Mouse (Mus musculus): ENCODE results near the gene Siah1a.

The Siah1a gene

DNA sequence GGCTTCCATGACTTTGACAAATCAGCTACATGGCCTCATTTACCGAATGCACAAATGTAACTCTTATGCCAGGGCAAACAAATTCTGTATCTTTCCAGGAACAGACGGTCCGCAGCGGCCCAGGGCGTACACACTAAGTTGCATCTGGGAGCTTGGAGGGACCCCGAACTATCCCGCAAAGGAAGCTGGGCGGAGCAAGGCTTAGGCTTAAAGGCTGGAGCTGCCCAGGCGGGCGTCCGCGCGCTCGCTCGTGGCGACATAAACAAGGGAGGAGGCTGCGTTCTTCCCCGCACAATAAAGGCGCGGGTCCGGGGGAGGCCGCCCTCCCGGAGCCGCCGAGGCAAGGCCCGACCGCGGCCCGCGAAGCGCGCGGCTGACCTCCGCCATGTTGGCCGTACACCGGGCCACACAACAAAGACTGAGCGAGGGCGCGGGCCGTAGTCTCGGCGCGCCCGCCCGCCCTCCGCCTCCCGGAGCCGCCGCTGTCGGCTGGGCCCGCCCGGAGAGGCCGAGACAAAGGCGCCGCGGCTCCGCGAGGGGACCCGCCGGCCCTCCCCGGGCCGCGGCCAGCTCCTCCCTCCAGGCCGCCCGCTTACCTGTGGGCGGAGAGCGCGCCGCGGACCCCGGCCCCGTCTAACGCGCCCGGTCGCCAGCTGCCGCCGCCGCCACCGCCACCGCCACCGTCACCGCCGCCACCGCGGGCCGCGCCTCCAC, at the start of gene Siah1a, which contains the start of gene Gm10638:
Siah1a (minus strand) TSS at position 714 of the 714 bp plus-strand sequence.
Gm10638 (plus strand) TSS at position 479 of the 714 bp plus-strand sequence.
- in situ Hi-C loops (cut with MboI; ENCODE audit: low pct_unique_long_range_greater_than_20kb in 1 of 2, low sequenced_read_pairs in 2 of 2, unreplicated experiment in 1 of 2): no loop called here

DNA sequence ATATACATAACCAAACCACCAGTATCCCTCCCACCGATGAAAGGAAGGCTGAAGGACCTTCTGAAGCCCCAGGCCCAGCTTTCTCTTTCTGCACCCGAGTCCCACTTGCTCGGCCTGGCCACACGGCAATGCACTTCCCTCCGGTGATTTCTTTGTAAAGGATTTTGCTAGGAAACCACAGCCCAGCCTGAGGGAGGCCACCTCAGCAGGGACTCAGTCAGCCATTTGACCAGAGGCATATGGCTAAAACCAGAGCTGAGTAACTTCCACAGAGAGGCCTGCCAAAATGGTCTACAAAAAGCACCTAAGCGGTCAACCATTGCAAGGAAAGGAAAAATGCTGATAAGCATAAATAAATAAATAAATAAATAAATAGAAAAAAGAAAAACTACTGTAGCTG, 49.0 kb upstream of the Siah1a start:
- in situ Hi-C loops (cut with MboI; ENCODE audit: low pct_unique_long_range_greater_than_20kb in 1 of 2, low sequenced_read_pairs in 2 of 2, unreplicated experiment in 1 of 2): no loop called here

DNA sequence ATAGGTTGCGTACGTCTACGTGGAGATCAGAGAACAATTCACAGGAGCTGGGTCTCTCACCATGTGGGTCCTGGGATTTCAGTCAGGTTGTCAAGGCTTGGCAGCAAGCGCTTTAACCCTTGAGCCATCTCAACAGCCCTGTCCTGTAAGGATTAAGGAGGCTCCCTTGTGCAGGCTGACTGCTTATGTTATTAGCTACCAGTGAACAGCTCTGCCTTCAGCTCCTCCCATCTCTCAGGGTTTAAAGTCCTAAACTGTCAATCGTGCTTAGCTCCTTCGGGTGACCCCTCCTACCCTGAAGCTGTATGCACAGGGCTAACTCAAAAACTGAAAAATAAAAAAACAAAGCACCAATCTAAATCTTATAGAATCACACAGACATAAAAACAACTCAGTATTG, 45.8 kb upstream of the Siah1a start:
- in situ Hi-C loops (cut with MboI; ENCODE audit: low pct_unique_long_range_greater_than_20kb in 1 of 2, low sequenced_read_pairs in 2 of 2, unreplicated experiment in 1 of 2): no loop called here

DNA sequence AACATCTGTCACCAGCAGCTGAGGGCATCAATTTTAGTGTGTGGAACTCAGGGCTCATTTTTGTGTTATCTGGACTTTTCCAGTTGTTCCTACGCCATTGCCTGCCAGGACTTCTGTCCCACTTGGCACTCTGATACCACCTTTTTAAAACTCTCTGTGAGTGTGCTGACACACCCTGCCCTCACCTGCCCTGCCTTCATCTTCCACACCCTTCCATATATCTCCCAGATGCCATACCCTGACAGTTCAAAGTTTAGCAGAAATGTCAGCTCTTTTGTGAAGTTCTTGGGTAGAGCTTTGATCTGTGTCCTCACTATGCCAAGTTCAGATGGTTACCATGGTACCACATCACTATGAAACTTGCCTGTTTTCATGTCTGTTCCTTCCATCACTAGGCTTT, 43.8 kb upstream of the Siah1a start:
- in situ Hi-C loops (cut with MboI; ENCODE audit: low pct_unique_long_range_greater_than_20kb in 1 of 2, low sequenced_read_pairs in 2 of 2, unreplicated experiment in 1 of 2): no loop called here

DNA sequence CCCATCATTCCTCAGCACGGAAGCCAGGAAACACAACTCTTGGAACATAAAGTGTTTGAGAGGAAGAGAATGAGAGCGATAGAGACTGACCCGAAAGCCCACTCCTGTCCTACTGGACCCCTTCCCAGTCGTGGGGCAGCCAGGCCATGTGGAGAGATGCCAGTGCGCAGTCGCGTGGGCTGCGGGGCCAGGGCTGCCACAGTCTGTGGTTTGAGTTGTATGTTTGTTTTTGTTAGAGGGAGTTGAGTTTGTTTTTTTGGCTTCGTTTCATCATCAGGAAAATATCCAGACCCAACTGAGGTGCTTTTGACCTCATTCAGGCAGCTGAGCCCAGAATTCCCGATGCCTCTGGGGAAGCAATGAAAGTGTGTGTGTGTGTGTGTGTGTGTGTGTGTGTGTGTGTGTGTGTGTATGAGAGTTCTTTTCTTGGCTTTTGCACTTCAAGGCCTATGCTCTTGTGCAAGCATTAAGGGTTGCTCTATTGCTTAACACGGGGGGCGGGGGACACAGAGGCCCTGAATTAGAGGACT, 42.2 kb upstream of the Siah1a start:
- in situ Hi-C loops (cut with MboI; ENCODE audit: low pct_unique_long_range_greater_than_20kb in 1 of 2, low sequenced_read_pairs in 2 of 2, unreplicated experiment in 1 of 2): no loop called here

DNA sequence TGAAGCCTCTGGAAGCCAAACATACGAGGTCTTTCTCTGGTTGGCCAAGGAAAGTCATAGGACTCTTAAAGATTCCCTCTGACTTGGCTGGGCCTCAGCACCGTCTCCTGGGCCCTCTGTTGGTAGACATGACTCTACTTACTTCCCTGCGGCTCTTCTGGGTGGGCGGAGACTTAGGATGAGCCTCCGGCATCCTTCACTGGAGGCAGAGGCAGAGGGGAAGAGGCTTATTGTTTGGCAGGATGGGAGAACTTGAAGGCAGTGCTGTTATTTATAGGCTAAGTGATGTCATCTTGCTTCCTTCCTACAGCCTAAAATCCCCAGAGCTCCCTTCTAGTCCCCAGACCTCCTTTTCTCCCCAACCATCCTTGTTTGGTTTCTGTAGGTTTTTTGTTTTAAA, 40.8 kb upstream of the Siah1a start:
- in situ Hi-C loops (cut with MboI; ENCODE audit: low pct_unique_long_range_greater_than_20kb in 1 of 2, low sequenced_read_pairs in 2 of 2, unreplicated experiment in 1 of 2): no loop called here

DNA sequence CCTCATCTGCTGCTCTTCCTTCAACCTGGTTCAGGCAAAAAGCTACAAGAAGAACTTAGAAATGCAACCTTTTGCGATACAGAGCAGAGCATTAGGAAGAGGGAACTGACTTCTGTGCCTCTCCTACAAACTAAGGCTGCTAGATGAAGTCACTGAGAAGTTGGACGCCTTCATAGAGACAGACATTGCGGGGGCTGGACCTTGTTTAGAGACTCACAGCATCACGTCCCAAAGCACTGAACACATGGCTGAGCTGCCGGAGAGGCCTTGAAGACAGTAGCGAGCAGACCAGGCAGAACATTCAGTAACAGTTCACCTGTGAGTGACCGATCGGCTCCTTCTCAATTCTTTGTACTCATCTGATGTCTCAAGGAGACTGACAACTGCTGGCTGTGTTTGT, 35.4 kb upstream of the Siah1a start:
- in situ Hi-C loops (cut with MboI; ENCODE audit: low pct_unique_long_range_greater_than_20kb in 1 of 2, low sequenced_read_pairs in 2 of 2, unreplicated experiment in 1 of 2): no loop called here

DNA sequence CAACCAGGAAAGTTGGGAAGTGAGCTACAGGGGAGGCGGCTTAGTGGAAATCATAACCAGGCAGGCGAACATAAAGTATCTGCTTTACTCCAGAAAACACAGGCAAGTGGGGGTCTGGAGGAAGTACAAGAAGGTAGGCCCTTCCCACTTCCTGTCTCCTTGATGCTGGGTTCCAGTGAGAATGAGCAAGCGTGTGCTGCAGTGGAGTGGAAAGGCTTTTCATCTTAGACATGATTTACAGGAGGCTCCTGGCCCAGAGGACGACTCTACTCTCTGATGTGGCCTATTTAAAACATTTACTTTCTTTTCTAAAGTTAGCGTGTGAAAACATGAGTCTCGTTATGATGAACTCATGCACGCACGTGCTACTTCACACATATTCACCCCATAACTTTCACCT, 33.5 kb upstream of the Siah1a start:
- in situ Hi-C loops (cut with MboI; ENCODE audit: low pct_unique_long_range_greater_than_20kb in 1 of 2, low sequenced_read_pairs in 2 of 2, unreplicated experiment in 1 of 2): no loop called here

DNA sequence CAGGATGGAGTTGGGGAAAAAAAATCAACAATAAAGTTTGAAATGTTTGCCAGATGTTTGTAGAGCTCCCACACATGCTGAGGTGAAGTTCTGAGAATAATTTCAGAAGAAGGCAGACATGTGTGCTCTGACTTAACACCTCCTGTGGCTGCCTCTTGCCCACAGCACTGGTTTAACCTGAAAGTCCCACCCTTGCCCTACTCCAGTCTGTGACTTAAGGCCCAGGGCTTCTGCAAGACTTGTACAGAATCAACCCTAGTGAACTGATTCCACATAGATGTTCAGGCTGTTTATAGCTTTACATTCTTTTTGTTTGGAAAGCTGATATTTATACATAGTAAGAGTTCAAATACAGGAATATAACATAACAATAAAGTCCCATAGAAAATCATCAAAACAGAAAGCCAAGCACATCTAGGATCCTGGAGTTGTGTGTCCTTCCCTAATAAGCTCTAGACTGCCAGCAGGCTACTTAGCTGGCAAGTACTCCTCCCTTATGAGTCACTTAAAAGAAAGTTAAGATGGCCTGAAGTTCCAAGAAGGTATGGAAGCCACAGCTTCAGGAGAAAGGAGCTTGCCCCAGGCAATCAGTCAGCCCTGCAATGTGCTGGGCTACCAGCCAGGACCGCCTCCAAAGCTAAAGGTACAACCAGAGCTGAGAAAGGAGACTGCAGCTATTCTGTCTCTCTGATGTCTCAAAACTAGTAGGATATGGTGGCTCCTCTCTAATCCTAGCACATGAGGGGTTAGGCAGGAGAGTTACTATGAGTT, 24.4 kb upstream of the Siah1a start:
- in situ Hi-C loops (cut with MboI; ENCODE audit: low pct_unique_long_range_greater_than_20kb in 1 of 2, low sequenced_read_pairs in 2 of 2, unreplicated experiment in 1 of 2): no loop called here

DNA sequence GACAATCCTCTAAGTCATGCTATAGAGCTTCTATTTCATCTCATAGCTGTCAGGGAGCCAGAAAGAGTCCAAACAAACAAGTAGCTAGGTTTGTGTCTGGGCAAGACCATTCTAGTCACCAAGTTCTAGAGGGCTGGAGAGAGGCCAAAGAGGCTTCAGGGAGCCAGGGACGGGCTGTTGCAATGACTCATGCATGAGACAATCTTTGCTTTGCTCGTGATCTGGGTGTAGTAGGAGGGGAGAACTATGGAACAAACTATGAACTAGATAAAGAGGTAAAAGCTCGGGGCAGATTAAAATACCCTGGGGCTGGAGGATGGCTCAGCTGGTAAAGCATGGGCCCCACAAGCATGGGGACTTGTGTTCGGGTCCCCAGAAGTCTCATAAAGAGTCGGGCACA, 22.8 kb upstream of the Siah1a start:
- in situ Hi-C loops (cut with MboI; ENCODE audit: low pct_unique_long_range_greater_than_20kb in 1 of 2, low sequenced_read_pairs in 2 of 2, unreplicated experiment in 1 of 2): no loop called here

DNA sequence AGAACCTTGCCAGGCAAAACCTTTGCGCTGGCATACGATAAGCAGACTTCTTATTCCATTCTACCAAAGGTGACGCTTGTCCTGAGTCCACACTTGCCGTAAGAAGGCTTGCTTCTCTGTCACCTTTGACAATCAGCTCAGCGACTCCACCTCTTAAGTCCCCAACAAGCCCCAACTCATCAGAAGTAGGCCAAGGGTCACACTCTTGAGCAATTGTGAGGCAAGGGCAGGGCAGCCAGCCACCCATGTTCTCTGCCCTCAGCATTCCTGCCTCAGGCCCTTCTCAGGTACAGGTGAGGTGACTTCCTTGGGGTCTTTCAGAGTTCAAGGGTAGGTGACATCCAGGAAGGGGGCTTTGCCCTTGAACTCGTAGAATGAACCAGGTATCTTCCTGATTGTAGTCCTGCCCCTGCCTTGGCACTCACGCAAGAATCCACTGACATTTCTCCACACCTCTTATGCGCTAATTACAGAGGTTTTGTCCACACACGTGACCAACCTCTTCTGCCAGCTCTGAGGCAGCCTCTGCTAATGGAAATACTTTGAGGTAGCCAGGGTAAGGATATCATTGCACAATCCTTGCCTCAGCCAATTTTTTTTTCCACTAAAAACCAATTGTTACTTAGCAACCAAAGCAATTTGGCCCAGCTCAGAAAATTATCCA, 20.9 kb upstream of the Siah1a start:
- in situ Hi-C loops (cut with MboI; ENCODE audit: low pct_unique_long_range_greater_than_20kb in 1 of 2, low sequenced_read_pairs in 2 of 2, unreplicated experiment in 1 of 2): no loop called here

DNA sequence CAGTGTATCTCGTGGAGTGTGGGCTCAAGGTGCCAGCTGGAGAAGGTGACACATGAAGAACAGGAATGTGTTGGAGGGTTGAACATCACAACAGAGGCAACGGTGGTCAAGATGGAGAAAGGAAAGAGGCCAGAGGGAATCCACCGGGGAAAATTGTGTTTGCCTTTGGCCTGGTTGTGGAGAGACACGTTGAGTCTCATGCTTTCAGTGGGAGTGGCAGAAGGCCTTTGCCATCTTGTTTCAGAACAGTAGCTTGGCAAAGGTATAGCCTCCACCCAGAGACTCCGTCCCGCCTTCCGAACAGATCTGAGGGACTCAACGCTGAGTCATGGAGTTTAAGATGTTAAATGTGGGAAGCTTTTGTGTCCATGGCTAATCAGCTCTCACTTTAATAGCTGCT, 19.9 kb upstream of the Siah1a start:
- in situ Hi-C loops (cut with MboI; ENCODE audit: low pct_unique_long_range_greater_than_20kb in 1 of 2, low sequenced_read_pairs in 2 of 2, unreplicated experiment in 1 of 2): no loop called here

DNA sequence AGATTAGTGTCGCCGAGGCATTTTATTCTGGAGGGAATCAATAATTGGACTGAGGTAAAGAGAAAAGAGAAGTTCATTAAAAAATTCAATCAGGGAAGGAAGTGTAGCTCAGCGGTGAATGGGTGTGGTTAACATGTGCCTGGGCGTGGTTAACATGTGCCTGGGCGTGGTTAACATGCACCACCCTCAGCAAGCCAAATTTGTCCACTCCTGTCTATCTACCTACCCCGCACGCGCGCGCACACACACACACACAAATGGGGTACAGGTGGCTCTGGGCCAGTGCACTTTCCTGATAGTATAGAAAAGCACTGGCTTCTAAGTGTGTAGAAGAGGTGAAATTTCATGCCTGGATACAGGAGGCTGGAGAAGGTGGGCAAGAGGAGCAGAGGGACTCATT, 19.4 kb upstream of the Siah1a start:
- in situ Hi-C loops (cut with MboI; ENCODE audit: low pct_unique_long_range_greater_than_20kb in 1 of 2, low sequenced_read_pairs in 2 of 2, unreplicated experiment in 1 of 2): no loop called here

DNA sequence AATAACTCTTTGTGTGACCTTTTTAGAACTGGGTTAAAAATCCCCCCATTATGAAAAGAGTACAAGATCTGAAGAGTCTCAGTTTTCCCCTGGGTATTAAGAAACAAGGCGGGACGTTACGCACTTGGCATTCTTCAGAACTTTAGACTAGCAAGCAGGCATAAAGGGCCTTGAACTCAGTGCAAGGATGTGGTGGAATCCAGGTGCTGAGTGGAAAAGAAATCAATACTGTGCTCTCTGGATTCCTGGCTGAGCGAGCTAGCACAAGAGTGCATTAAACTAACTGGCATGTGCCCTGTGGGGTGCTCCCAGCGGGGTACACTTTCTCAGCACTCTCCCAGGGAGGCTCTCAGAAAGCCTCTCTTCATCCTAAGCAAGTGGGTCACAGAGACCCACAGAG, 17.1 kb upstream of the Siah1a start:
- in situ Hi-C loops (cut with MboI; ENCODE audit: low pct_unique_long_range_greater_than_20kb in 1 of 2, low sequenced_read_pairs in 2 of 2, unreplicated experiment in 1 of 2): no loop called here

DNA sequence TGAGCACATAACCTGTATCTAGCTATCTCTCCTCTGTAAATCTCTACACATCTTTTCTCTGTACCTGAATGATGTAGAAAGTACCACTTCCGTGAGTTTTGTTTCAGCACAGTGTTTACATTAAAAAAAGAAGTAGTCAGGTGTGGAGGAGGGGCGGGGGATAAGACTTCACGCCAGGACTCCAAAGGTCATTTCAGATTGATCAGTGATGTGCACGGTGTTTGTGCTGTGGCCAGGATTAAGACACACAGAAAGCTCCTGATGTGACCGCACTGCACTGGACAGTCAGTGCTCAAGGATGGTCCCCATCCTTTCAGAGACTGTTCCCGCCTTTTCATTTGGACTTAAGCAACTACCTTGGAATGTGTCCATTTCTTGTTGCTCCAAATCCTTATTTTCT, 15.0 kb upstream of the Siah1a start:
- in situ Hi-C loops (cut with MboI; ENCODE audit: low pct_unique_long_range_greater_than_20kb in 1 of 2, low sequenced_read_pairs in 2 of 2, unreplicated experiment in 1 of 2): no loop called here

DNA sequence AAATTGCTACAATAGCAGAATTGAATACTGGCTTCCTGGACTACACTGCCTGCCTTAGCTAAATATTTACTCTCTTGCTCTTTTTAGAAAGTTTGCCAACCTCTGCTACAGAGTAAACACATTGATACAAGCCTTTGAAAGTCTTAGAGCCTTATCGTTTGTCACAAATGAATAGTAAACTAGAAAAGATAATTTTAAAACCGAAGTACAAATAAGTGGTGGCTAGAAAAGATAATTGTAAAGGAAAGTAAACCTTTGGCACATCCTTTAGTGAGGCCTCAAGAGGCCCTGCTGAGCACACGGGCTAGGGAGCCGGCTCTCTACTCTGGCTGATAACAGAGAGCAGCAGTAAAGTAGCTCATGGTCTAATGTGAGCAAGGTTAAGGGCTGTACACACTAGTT, 13.4 kb upstream of the Siah1a start:
- in situ Hi-C loops (cut with MboI; ENCODE audit: low pct_unique_long_range_greater_than_20kb in 1 of 2, low sequenced_read_pairs in 2 of 2, unreplicated experiment in 1 of 2): no loop called here

DNA sequence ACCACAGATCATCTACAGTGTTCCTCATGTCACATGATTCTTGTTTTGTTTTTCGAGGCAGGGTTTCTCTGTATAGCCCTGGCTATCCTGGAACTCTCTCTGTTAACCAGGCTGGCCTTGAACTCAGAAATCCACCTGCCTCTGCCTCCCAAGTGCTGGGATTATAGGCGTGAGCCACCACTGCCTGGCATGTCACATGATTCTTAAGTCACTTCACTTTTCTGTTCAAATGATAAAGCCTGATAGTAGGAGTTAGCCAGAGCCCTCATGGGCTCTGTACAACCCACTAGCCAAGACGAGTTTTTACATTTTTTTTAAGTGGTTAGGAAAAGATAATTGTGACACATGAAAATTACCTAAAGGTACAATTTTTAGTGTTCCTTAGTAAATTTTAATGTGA, 12.9 kb upstream of the Siah1a start:
- in situ Hi-C loops (cut with MboI; ENCODE audit: low pct_unique_long_range_greater_than_20kb in 1 of 2, low sequenced_read_pairs in 2 of 2, unreplicated experiment in 1 of 2): no loop called here

DNA sequence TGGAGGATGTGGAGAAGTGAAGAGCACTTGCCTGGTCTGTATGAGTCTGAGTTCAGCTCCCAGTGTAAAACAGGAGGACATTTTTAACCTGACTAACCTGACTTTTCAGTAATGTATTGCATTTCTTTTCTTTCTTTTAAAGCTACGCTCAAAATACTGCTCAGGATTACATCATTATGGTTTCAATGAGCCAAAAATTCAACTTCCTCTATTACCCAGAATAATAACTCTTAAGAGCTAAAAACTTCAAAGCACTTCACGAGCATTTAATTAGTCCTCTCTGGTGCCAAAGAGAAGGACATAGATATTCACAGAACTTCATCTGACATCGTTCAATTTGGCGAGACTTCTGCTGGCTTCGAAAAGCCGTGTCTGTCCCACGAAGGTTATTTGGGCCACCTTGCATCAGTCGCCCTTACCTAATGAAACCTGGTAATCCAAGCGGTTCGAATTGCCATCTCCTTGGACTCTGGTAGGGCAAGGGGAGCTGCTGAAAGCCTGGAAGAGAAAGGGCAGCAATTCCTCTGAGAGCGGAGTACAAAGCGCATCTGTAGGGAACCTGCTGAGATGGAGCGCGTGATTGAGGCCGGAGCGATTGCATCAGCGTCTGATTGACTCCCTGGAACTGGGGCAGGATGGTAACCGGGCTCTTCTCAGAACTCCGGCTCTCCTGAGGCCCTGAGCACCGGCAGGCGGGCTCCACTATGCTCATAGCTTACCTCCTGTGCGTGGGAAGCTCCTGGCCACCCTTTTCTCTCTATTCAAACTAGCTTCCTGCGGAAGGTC, 11.4 kb upstream of the Siah1a start:
- in situ Hi-C loops (cut with MboI; ENCODE audit: low pct_unique_long_range_greater_than_20kb in 1 of 2, low sequenced_read_pairs in 2 of 2, unreplicated experiment in 1 of 2): no loop called here

DNA sequence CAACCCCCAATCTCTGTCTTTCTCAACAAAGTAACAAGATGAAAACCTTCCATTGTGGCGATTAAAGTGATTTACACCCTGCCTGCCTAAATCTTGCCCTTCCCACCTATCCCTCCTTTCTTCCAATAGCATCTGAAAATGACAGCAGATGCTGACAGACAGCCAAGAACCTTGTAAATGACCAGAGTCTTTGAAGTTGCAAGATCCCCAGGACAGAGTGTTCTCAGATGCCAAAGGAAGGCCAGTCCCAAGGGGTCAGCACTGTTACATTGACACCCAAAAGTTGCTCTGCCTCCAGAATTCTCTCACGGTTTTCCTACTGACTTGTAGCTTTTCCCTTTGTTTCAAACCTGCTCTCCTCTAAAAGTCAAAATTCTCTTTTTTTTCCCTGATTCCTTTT, 4.1 kb upstream of the Siah1a start:
- in situ Hi-C loops (cut with MboI; ENCODE audit: low pct_unique_long_range_greater_than_20kb in 1 of 2, low sequenced_read_pairs in 2 of 2, unreplicated experiment in 1 of 2): no loop called here
